Mouse (Mus musculus) layer of hippocampus, postnatal 14 days (tissue): ENCODE measurements at regions not wholly inside any gene's neighbourhood (a gene's known extent, or its start where the extent isn't known, plus 50 kb on each side); places are given as distances from the start of the nearest gene placed in this dataset.

Experiments
- DNase-seq, 2 experiments: peaks; one replicate each; pipeline ENCODE4 v3.0.0; 2021 to 2022; ENCODE audit warnings: low spot score in 2 of 2, mixed read lengths in 1 of 2

DNA sequence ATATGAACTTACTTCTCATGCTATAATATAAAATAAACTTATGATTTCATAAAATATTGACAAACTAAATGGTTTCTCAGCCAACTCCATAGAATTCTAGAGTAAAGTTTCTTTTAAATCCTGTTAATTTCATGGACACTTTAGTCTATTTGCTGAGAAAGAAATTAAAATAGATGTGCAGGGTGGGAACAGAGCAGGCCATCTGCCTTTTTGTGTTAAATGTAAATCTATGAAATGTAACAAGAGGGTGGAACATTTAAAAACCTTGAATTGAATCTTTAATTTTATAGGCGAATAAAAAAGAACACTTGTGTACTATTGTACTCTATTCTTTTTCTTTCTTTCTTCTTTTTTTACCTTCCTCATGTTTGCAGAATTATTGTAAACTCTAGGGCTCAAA is 1050.7 kb downstream of the Tbl1xr1 start:
- no peak for DNase-seq

DNA sequence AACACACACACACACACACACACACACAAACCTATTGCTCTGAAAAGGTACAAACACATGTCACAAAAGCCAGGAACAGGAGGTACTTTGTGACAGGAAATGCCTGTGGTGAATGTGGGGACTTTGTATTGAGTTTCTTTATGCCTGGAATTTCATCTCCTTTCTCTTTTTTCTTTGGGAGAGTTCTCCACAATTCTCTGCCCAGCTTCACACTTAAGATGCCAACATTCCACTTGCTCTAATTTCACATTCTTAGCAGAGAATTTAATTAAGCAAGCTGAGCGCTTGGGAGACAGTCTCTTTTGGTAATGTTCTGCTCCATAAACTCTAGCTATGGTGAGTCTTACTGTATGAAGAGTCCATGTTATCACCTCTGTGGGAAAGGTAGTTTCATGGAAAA is 1059.1 kb downstream of the Tbl1xr1 start:
- DNase-seq = no peak

DNA sequence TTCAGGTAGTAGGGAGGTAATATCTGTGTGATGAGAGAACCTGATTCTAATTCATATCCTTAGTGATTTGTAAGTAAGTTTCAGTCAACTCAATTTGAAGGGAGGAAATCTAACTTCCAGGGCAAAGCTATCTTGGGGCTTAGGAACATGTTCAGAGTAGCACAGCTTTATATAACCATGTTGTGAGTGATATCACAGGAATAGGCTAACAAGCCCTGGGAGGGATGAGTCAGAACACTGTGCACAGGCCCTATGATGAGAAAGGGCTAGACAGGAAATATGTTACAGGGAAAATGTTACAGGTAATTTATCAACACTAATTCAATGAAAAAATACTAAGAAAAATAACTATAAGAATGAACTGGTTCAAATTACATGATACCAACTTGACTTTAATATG is 1062.5 kb downstream of the Tbl1xr1 start:
- DNase-seq = no peak

DNA sequence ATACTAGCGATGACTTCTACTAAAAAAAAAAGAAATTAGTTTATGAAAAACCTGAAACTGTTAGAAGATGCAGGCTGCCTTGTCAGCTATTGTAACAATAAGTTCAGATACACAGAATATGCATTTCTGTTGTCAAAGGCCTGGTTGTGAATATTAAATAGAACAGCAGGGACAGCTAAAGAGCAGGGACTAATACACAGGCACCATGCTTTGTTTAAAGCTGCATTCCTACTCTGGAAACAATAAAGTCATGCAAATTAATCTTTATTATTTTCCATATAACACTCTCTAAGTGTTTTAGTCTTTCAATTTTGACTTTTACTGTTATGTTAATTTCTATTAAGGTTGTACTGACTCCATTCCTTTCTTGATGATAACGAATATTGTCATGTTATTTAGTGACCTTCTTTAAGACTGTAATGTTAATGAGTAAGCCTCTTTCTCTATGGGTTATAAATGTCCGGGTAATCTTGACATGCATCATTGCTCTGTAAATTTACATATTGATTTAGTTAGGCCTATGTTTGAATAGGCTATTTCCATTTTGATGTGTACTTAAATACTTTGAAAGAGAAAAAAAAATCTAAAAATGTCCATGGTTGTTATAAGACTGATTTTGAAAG is 1088.5 kb downstream of the Tbl1xr1 start:
- DNase-seq = no peak

DNA sequence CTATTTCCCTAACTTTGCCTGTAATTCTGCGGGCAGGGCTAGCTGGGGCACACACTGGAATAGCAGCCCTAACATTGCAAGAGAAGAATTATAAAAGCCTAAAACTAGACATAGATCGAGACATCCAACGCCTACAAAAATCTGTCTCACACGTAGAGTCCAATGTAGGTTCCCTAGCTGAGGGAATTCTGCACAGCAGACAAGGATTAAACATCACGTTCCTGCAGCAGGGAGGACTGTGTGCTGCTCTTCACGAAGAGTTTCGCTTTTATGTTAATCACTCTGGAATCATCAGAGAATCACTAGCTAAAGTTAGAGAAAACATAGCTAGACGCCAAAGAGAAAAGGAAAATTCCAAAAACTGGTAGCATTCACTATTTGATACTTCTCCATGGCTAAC is 1106.9 kb downstream of the Tbl1xr1 start:
- no peak for DNase-seq

DNA sequence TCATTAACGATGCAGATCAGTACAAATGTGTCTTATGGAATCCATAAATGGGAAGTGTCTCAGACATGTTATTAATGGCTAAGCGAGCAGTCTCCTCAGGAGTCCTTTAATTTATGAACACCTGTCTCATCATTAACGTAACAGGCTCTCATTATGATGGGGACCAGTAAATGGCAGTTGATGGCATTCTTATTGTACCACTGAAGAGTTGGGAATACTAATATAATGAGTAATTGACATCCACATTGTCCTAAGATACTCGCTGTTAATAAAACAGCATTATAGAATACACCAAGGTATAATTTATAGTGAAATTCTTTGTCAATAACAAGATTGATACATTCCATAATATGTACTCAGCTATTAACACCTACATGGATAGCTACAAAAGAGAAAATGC is 1112.0 kb downstream of the Tbl1xr1 start:
- no peak for DNase-seq

DNA sequence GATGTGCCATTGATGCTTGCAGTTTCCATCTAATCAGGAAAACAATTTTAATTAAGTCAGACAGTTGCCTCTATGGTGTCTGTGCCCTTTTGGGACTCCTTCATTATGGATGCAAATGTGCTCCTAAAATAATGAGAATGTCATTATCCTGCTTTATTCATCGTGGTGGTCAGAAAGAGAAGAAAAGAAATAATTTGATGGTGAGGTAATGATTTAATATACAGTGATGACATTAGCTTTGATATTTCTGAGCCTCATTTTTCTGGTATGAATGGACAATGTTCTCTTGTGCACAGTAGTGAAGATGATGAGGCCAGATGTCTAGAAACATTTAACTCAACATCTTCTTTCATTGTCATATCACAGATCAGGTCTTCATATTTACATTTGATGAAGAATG is 1123.6 kb downstream of the Tbl1xr1 start:
- DNase-seq = no peak

DNA sequence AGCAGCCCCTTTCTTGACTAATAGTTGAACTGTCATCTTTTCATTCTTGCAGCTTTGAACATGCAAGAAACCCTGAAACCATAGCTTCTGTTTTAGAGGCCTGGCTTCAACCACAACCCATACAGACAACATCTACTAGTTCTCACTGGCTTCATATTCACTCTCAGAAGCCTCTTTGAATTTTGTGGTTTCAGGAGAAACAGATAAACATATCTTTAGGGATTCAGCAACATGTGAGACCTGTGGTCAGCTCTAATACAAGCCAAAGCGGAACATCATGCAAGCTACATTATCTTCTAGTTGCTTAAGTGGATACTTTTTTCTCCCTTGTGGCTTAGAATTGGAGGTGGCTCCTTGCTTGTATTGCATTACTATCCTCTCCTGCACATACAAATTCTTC is 1138.0 kb downstream of the Tbl1xr1 start:
- no peak for DNase-seq

DNA sequence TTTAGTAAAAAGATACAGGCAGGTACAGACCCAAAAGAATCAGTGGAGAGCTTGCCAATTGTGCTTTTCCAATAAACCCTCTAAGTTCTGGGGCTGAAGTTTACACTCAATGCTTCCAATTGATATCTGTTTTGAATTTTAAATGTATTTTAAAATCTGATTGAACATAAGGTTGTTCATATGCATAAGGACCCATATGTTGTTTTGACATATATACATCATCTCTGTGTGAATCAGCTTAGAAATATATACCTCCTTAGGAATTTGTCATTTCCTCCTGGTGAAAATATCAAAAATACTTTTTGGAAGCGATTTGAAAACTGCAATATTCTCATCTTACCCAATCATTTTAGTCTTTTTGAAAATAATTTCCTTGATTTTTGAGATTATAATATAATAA is 1140.3 kb downstream of the Tbl1xr1 start:
- peak in 1 of 2 experiments; percentile 0 for DNase-seq

DNA sequence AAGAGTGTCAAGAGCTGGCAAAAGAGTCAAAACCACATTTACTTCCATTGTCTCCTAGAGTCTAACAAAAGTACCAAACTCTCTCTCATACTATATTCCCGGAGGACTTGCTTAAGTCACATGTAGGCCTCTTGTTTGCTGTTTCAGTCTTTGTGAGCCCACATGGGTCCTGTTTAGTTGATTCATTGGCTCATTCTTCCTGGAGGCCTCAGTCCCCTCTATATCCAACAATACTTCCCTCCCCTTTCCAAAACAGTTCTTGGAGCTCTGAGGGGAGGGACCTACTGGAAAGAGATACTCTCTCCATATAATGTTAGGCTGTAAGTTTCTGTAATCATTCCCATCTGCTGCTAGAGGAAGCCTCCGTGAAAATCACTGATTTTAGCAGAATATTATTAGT is 1171.8 kb downstream of the Tbl1xr1 start:
- no peak for DNase-seq

DNA sequence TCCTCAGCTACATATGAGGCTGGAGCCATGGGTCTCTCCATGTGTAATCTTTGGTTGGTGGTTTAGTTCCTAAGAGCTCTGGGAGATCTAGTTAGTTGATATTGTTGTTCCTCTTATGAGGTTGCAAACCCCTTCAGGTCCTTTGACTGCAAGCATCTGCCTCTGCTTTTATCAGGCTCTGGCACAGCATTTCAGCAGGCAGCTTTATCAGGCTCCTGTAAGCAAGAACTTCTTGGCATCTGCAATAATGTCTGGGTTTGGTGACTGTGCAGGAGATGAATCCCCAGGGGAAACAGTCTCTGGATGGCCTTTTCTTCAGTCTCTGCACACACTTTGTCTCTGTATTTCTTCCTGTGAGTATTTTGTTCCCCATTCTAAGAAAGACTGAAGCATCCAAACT is 1175.7 kb downstream of the Tbl1xr1 start:
- DNase-seq = no peak

DNA sequence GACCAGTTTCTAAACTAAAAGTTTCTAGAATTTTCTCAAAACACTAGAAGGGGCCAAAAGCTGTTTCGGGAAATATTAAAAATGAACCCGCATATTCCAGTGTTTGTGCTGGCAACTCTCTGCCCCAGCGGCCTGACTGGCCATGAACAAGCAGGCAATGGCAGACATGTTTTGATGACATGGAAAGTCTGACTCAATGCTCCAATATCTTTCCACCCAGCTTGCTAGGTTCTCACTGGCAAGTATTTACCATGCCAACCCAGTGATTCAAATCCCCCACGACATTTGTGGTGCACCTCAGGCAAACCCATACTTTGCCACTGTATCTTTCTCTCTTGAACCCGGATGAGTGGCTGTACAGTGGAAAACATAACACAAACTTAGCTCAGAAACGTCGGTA is 1222.4 kb downstream of the Tbl1xr1 start:
- no peak for DNase-seq

DNA sequence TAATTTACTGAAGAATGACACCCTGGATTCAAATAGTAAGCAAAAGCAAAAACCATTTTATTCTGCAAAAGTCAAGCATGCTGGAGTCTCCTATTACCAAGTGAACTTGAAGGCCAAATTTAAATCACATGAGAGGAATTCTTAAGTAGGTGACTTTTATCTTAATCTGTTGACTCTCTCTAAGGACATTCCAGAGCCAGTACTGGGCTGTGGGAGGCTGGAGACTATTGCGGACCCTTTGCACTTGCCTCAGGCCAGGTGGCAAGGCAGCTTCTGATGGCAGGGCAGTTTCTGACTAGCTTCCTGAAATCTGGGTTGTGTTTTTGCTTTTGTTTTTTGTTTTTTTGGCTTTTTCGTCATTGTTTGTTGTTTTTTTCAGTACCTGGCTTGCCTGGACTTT is 1257.8 kb downstream of the Tbl1xr1 start:
- DNase-seq = no peak

DNA sequence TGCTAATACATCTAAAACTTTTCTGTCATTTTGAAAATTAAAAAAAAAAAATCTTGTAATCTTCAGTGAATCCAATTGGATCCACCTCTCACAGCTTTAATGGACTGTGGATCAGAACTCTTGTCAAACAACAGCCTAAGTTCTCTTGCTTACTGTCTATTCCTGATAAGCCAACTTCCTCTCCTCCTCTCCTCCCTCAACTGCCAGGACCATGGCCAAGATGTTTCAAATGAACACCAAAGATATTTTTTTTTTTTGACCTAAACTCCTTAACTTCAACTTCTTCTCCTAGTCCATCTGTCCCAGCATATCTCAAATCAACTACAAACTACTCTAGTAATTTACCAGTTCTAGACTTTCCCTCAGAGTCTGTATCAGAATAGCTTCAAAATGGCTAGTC is 1258.5 kb downstream of the Tbl1xr1 start:
- no peak for DNase-seq

DNA sequence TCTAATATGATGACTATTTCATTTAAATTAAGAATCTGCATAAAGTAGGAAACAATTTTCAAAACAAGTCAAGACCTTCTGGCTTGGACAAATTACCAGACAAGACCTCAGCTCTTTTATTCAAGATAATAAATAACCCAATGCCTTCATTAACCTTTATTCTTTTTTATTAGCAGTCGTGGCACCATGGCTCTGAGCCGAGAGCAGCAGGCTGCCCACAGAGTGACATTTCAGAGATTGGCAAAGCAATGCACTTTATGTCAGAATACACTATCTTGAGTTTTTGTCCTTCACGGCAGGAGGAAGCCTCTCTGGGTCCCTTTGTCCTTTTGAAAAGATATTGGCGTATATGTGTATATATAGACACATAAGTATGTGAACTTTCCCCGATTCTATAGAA is 1297.9 kb downstream of the Tbl1xr1 start:
- DNase-seq = no peak

DNA sequence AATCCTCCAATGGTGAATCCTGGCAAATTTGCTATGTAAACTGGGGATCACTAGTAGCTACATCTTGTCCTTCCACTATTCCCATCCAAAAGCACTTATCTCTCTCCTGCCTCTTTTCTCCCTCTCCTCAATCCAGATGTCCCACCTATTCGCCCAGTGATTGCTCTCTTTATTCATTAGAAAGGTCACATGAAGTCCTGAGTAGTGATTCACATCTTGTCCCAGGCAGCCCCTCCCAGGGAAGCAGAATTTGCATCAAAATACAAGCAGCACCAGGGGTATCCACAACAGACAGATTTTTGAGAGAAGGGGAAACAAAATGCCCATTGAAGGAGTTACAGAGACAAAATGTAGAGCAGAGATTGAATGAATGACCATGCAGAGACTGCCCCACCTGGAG is 1328.4 kb downstream of the Tbl1xr1 start:
- no peak for DNase-seq

DNA sequence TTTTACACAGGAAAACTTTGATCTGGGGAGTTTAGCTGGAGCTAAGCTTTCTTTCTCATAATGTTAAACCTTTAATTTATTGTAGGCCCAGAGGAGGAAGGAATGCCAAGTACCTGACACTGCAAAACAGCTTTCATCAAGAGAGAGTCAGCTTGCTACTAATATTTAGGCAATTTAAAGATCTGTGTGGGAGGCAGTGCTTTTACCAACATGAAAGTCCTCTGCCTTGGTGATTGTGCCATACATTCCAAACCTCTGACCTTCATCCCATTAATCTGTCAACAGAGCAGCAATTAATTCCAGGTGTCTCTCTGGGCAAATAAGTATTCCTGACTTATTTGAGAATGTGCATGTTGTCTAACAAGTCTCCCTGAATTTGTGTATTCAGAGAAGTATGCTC is 1333.0 kb downstream of the Tbl1xr1 start:
- DNase-seq = no peak

DNA sequence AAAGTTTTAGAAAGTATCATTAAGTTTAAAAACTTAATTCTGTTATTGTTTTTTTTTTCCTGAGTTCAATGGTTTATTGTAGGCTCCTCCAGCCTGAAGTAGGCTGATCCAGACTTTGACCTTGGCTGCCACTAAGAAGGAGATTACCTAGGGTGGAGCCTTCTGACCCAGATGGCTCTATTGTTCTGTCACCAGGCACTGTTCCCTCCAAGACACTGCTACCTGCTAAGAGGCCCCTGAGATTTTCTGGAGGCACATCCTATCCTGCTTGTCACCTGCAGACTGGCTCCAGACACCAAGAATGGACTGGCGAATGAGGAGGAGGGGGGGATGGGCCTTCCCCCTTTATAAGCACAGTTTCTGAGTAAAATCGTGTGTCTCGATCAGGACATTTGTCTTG is 1350.5 kb downstream of the Tbl1xr1 start:
- no peak for DNase-seq

DNA sequence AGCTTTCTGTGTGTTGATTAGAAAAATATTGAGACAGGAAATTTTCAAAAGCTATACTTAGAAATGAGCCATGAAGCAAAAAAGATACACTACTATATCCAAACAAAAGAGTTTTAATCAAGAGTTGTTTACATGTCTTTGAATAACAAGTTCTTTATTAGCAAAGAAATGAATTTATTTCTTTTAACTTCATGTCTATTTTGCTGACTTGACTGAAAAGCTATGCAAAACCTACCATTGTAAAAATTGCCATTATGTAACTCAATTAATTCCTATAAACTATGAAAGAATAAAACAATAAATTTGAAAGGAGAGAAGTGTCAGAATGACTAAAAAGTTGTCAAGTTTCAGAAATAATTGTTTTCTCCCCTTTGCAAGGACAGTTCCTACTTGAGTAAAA is 1358.6 kb downstream of the Tbl1xr1 start:
- DNase-seq = no peak

DNA sequence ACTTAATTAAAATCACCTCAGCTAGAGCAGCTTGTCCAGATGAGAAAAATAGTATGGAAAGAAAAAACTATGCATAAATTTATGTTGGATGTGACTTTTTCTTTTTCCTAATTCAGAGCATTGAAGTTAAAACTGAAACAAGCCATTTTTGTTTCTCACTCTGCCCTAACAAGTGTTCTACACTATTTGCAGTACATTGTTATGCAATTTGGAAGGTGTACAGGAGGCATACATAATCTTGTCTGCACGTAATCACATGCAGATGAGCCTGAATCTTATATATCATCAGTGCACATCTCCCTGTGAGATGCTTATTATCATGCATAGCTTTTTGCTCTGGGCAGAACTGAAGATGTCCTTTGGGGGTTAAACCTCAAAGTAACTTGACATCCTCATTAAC is 1381.3 kb downstream of the Tbl1xr1 start:
- no peak for DNase-seq

DNA sequence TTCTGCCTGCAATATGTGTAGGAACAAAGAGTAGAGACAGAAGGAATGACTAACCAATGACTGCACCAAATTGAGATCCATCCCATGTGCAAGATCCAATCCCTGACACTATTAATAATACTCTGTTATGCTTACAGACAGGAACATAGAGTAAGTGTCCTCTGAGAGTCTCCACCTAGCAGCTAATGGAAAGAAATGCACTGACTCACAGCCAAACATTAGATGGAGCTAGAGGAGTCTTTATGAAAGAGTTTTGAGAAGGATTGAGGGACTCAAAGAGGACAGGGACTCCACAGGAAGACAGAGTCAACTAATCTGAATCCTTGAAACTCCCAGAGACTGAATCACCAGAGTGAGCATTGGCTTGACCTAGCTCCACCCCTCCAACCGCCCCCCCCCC is 1423.4 kb downstream of the Tbl1xr1 start:
- DNase-seq = no peak

DNA sequence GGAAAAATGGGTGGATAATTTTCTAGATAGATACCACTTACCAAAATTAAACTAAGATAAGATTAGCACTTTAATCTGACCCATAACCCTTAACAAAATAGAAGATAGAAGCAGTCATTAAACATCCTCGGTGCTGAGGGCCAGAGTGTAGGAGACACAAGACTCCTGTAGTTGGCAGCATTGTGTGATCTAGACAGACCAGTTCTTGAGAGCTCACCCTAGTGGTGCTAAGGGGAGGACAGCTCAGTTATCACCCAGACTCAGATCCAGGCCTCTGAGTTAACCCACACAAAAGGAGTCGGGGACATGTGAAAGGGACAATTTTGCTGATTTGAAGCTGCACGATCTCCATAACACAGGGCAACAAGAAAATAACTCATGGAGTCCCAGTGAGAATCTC is 1471.1 kb downstream of the Tbl1xr1 start:
- DNase-seq = no peak

DNA sequence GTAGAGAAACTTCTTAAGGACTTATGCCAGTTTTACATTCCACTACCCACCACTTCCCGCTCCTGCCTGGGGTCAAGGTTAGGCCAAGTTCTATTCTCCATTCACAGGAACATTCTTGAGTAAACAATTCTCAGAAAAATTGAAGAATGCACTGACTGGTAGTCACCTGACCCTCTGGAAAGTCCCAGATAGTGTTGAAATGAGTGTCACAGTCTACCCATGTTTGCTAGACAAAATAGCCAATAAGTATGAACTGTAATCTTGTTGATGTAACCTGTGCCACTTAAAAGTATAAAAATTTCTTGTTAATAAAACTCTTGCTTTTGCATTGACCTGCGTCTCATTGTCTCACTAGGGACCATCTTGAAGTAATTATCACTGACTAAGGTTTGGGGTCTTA is 1487.9 kb downstream of the Tbl1xr1 start:
- no peak for DNase-seq

DNA sequence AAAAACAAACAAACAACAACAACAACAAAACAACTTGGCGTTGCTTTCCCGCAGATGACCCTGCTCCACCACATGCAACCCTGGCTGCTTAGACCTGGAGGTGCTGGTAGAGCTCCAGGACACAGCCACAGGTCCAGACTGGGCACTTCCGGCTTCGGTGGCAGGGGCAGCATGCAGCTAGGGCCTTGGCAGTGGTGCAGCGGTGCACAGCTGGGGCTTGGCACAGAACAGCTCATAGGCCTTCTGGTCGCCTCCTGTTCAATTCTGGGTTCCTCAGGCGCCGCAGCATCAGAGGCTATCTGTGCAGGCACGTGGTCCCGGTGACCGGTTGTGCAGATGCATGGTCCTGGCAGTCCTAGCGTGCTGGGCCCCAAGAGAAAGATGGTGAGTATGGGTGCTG is 1492.4 kb downstream of the Tbl1xr1 start:
- DNase-seq = no peak
